ENCODE assay signal across 12 mouse cellular contexts in the genomic region with DNA sequence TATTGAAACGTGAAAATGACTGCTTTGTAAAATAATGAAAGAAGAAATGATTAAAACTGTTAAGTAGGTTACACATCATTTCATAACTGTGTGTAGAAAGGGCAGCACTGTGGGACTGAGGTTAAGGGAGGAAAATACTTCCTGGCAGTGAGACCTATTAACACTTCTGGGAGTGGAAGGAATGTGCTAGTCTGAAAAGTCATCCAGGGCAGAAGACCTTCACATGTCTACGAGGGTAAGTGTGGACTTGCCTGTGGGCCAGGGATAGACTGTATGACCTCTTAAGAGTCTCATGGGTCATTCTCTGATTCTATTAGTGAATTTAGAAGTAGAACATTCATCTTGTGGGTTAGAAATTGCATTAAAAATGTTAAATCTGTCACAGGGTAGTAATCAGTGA.
"Had no signal": no experiment of that assay in that cellular context is flagged by ENCODE, and none has a peak within 500 bp of the region (broad histone marks: within the 10 kb centered on the region; RNA-seq: fewer than 3 reads in every experiment).

No protein-coding gene starts in this region.

- DNase-seq: lung, adult 18-20 months; lung, embryonic 14.5 days; lung, postnatal 10 days; lung, postnatal 4 days; midbrain, embryonic 14.5 days; retina, postnatal 1 day; right cerebral cortex, adult 18-20 months; right cerebral cortex, postnatal 25 days; right cerebral cortex, postnatal 4 days; spleen, adult 18-20 months; thymus, adult 2 months; thymus, postnatal 25 days had no signal
